Mouse (Mus musculus): ENCODE measurements around the gene Emp1. TPM values are rescaled to one million over a fixed set of nuclear protein-coding genes. Genes with fewer than 3 reads are reported as not detected.

Gene Emp1
- polyA plus RNA-seq (2016; fragmentation: Nextera tagmentation; extraction: Ambion mirVana) = 8.5 and 11.3 TPM in 2 replicates

- no peaks in the 10 kb centered on the region for H3K36me3 ChIP-seq
- H3K27ac ChIP-seq (replicated peaks) = peak within 1 kb of the TSS; percentile 60; the same call in 1 of the 2 replicates
- DNase-seq (ENCODE audit: low spot score) = no peak
- no peaks in the 10 kb centered on the region for H3K9me3 ChIP-seq (replicated peaks)
- 44% methylated on average over 13 of the region's 13 CpGs for WGBS
- H3K4me3 ChIP-seq = 0 out of 2 replicates have a peak within 1 kb of the TSS, but pooled peaks have one; percentile 12
- no peaks in the 10 kb centered on the region for H3K27me3 ChIP-seq (ENCODE audit: low read depth, poor library complexity, severe bottlenecking)
- peaks cover 27% of the 10 kb centered on the region for H3K4me1 ChIP-seq
These were observed at the start of gene Emp1 for GRCm38 (mm10) chr6:135362459-135363159. Gene Emp1 (plus strand): TSS chr6:135362545.

GRCm38 (mm10) chr6:135313981-135314380, 48.4 kb upstream of the Emp1 start:
- Histone ChIP-seq H3K27ac (replicated peaks) (no peak overlapping the region), H3K27me3 (ENCODE audit: low read depth, poor library complexity, severe bottlenecking) (no peaks in the 10 kb centered on the region), H3K4me3 (no peak overlapping the region), H3K9me3 (replicated peaks) (no peaks in the 10 kb centered on the region), H3K36me3 (no peaks in the 10 kb centered on the region), H3K4me1 (no peaks in the 10 kb centered on the region)
- no peak for DNase-seq (ENCODE audit: low spot score)
- WGBS = 73% methylated on average over 9 of the region's 9 CpGs

GRCm38 (mm10) chr6:135316141-135316540, 46.2 kb upstream of the Emp1 start:
- no peak for DNase-seq (ENCODE audit: low spot score)
- Histone ChIP-seq H3K27me3 (ENCODE audit: low read depth, poor library complexity, severe bottlenecking) (no peaks in the 10 kb centered on the region), H3K36me3 (no peaks in the 10 kb centered on the region), H3K4me1 (no peaks in the 10 kb centered on the region), H3K4me3 (no peak overlapping the region), H3K9me3 (replicated peaks) (no peaks in the 10 kb centered on the region), H3K27ac (replicated peaks) (no peak overlapping the region)
- 91% methylated on average over 2 of the region's 2 CpGs for WGBS

GRCm38 (mm10) chr6:135319431-135319933, 42.9 kb upstream of the Emp1 start:
- H3K36me3 ChIP-seq = no peaks in the 10 kb centered on the region
- no peaks in the 10 kb centered on the region for H3K9me3 ChIP-seq (replicated peaks)
- H3K4me1 ChIP-seq = peaks cover 15% of the 10 kb centered on the region
- no peak overlapping the region for H3K4me3 ChIP-seq
- WGBS = 84% methylated on average over 5 of the region's 5 CpGs
- H3K27me3 ChIP-seq (ENCODE audit: low read depth, poor library complexity, severe bottlenecking) = no peaks in the 10 kb centered on the region
- H3K27ac ChIP-seq (replicated peaks) = no peak overlapping the region
- no peak for DNase-seq (ENCODE audit: low spot score)

- H3K27ac ChIP-seq (replicated peaks) = 0 out of 2 replicates have a peak overlapping the region, but pooled peaks have one; percentile 42
- no peak overlapping the region for H3K4me3 ChIP-seq
- 69% methylated on average over 7 of the region's 7 CpGs for WGBS
- no peaks in the 10 kb centered on the region for H3K9me3 ChIP-seq (replicated peaks)
- no peaks in the 10 kb centered on the region for H3K27me3 ChIP-seq (ENCODE audit: low read depth, poor library complexity, severe bottlenecking)
- H3K4me1 ChIP-seq = peaks cover 15% of the 10 kb centered on the region
- no peak for DNase-seq (ENCODE audit: low spot score)
- no peaks in the 10 kb centered on the region for H3K36me3 ChIP-seq
These were observed 39.6 kb upstream of the Emp1 start for GRCm38 (mm10) chr6:135322749-135323148.

- DNase-seq (ENCODE audit: low spot score) = no peak
- H3K4me1 ChIP-seq = peaks cover 15% of the 10 kb centered on the region
- 61% methylated on average over 16 of the region's 16 CpGs for WGBS
- H3K27ac ChIP-seq (replicated peaks) = peak overlapping the region; percentile 42; the same call in 1 of the 2 replicates
- H3K4me3 ChIP-seq = no peak overlapping the region
- H3K27me3 ChIP-seq (ENCODE audit: low read depth, poor library complexity, severe bottlenecking) = no peaks in the 10 kb centered on the region
- no peaks in the 10 kb centered on the region for H3K36me3 ChIP-seq
- H3K9me3 ChIP-seq (replicated peaks) = no peaks in the 10 kb centered on the region
These were observed 38.9 kb upstream of the Emp1 start for GRCm38 (mm10) chr6:135323311-135323982.

GRCm38 (mm10) chr6:135324111-135324510, 38.2 kb upstream of the Emp1 start:
- H3K27ac ChIP-seq (replicated peaks) = no peak overlapping the region
- H3K4me3 ChIP-seq = no peak overlapping the region
- H3K36me3 ChIP-seq = no peaks in the 10 kb centered on the region
- peaks cover 15% of the 10 kb centered on the region for H3K4me1 ChIP-seq
- 76% methylated on average over 3 of the region's 3 CpGs for WGBS
- no peak for DNase-seq (ENCODE audit: low spot score)
- no peaks in the 10 kb centered on the region for H3K27me3 ChIP-seq (ENCODE audit: low read depth, poor library complexity, severe bottlenecking)
- no peaks in the 10 kb centered on the region for H3K9me3 ChIP-seq (replicated peaks)

GRCm38 (mm10) chr6:135324686-135325300, 37.6 kb upstream of the Emp1 start:
- WGBS = 87% methylated on average over 9 of the region's 9 CpGs
- Histone ChIP-seq H3K27ac (replicated peaks) (no peak overlapping the region), H3K36me3 (no peaks in the 10 kb centered on the region), H3K27me3 (ENCODE audit: low read depth, poor library complexity, severe bottlenecking) (no peaks in the 10 kb centered on the region), H3K4me1 (peaks cover 15% of the 10 kb centered on the region), H3K9me3 (replicated peaks) (no peaks in the 10 kb centered on the region), H3K4me3 (no peak overlapping the region)
- DNase-seq (ENCODE audit: low spot score) = no peak

GRCm38 (mm10) chr6:135326847-135327246, 35.5 kb upstream of the Emp1 start:
- Histone ChIP-seq H3K4me1 (peaks cover 15% of the 10 kb centered on the region), H3K27ac (replicated peaks) (no peak overlapping the region), H3K36me3 (no peaks in the 10 kb centered on the region), H3K9me3 (replicated peaks) (no peaks in the 10 kb centered on the region), H3K27me3 (ENCODE audit: low read depth, poor library complexity, severe bottlenecking) (no peaks in the 10 kb centered on the region), H3K4me3 (no peak overlapping the region)
- 89% methylated on average over 7 of the region's 7 CpGs for WGBS
- DNase-seq (ENCODE audit: low spot score) = no peak

- H3K9me3 ChIP-seq (replicated peaks) = no peaks in the 10 kb centered on the region
- DNase-seq (ENCODE audit: low spot score) = no peak
- no peak overlapping the region for H3K4me3 ChIP-seq
- no peaks in the 10 kb centered on the region for H3K36me3 ChIP-seq
- peaks cover 22% of the 10 kb centered on the region for H3K4me1 ChIP-seq
- no peaks in the 10 kb centered on the region for H3K27me3 ChIP-seq (ENCODE audit: low read depth, poor library complexity, severe bottlenecking)
- no peak overlapping the region for H3K27ac ChIP-seq (replicated peaks)
- WGBS = 83% methylated on average over 4 of the region's 4 CpGs
These were observed 30.4 kb upstream of the Emp1 start for GRCm38 (mm10) chr6:135331916-135332315.

- WGBS = 27% methylated on average over 10 of the region's 10 CpGs
- H3K9me3 ChIP-seq (replicated peaks) = no peaks in the 10 kb centered on the region
- H3K4me3 ChIP-seq = peak overlapping the region; percentile 3; the same call in 1 of the 2 replicates
- DNase-seq (ENCODE audit: low spot score) = peak; percentile 55
- peaks cover 22% of the 10 kb centered on the region for H3K4me1 ChIP-seq
- no peaks in the 10 kb centered on the region for H3K36me3 ChIP-seq
- no peaks in the 10 kb centered on the region for H3K27me3 ChIP-seq (ENCODE audit: low read depth, poor library complexity, severe bottlenecking)
- peak overlapping the region; percentile 74 for H3K27ac ChIP-seq (replicated peaks)
These were observed 29.5 kb upstream of the Emp1 start for GRCm38 (mm10) chr6:135332737-135333281.

GRCm38 (mm10) chr6:135333994-135334651, 28.2 kb upstream of the Emp1 start:
- Histone ChIP-seq H3K4me1 (peaks cover 22% of the 10 kb centered on the region), H3K27me3 (ENCODE audit: low read depth, poor library complexity, severe bottlenecking) (no peaks in the 10 kb centered on the region), H3K36me3 (no peaks in the 10 kb centered on the region), H3K4me3 (no peak overlapping the region), H3K9me3 (replicated peaks) (no peaks in the 10 kb centered on the region), H3K27ac (replicated peaks) (peak overlapping the region; percentile 42; the same call in 1 of the 2 replicates)
- DNase-seq (ENCODE audit: low spot score) = no peak
- WGBS = 81% methylated on average over 5 of the region's 5 CpGs

Measured in midbrain, embryonic 10.5 days (tissue).